Mouse (Mus musculus) embryonic fibroblast, embryonic 13.5 days (primary cell): ENCODE data around the gene Ceacam1. TPM values are rescaled to one million over a fixed set of nuclear protein-coding genes. Genes with fewer than 3 reads are reported as not detected.
"Not testable (repeated sequence)": the region's sequence is repeated elsewhere in the genome, so short reads cannot be mapped to it uniquely, and the experiment has no call there.

ENCODE experiments used
- H3K27ac ChIP-seq: 2 replicates; pipeline ENCODE4 v1.5.1; 2012; ENCODE audit warnings: low read length, control low read depth, inconsistent platforms; ENCODE audit not compliant: insufficient read depth
- H3K4me1 ChIP-seq: 2 replicates; pipeline ENCODE4 v1.6.1; 2011; ENCODE audit warnings: low read length; ENCODE audit not compliant: control insufficient read depth, insufficient read depth
- H3K4me3 ChIP-seq: 2 replicates; pipeline ENCODE4 v1.5.1; 2011; ENCODE audit warnings: mild to moderate bottlenecking, control low read depth, low read length; ENCODE audit not compliant: insufficient read depth
- CTCF ChIP-seq: IDR thresholded peaks from 2 replicates; pipeline ENCODE4 v1.5.1; 2011; ENCODE audit warnings: mild to moderate bottlenecking, control low read depth, low read length, moderate library complexity, borderline replicate concordance; ENCODE audit not compliant: insufficient read depth
- POLR2A ChIP-seq: IDR thresholded peaks from 2 replicates; pipeline ENCODE4 v1.6.1; 2011; ENCODE audit warnings: low read depth, mild to moderate bottlenecking, control low read depth, low read length, moderate library complexity
- polyA plus RNA-seq: library from polyadenylated mRNA; stranded (reverse); fragments of >200 nt; gene quantifications from 2 replicates; pipeline ENCODE4 v1.2.4, GENCODE M21; 2011; ENCODE audit warnings: low read depth; ENCODE audit not compliant: missing spikeins, insufficient read length

Gene Ceacam1
- polyA plus RNA-seq, 1 experiment: not detected

DNA sequence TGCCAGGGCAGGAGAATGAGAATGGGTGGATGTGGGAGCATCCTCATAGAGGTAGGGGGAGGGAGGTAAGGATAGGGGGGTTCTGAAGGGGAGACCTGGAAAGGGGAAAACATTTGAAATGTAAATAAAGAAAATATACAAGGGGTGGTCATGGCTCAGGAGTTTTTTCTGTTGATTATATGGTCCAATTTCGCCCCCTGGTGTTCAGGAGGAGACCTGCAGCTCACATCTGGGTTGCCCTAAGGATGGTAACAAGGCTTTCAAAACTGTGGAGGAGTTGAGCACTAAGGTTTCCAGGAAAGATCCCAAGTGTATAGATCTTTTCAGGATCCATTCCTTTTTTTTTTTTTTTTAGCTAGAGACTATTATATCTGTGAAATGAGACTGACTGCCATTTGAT lies 2.0 kb upstream of the Ceacam1 start:
- H3K4me3 ChIP-seq: no peak overlapping the region
- H3K27ac ChIP-seq: no peak overlapping the region
- TF ChIP-seq POLR2A (no peak), CTCF (no peak)

DNA sequence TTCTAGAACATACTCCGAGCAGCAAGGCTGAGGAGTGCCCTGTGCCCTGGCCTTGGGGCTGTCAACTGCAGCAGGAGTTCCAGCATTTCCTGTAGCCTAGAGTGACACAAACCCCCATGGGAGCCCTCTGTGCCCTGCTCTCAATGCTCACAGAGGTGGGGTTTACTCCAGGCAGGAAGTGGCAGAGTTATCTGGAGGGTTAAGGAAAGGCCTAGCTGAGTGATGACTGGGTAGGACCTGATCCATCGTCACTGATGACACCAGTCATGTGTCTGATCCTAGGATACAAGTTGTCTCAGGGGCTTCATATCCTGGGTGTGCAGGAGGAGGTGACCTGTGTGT lies 320 bp upstream of the Ceacam1 start:
- not testable (repeated sequence) for H3K4me3 ChIP-seq, H3K4me1 ChIP-seq, H3K27ac ChIP-seq

More for the DNA sequence above, 2.0 kb upstream of the Ceacam1 start:
- no peaks in the 10 kb centered on the region for H3K4me1 ChIP-seq

GRCm38 (mm10) chr7:25471821-25472220 lies 5.6 kb downstream of the Ceacam1 start:
- H3K4me1 ChIP-seq, H3K4me3 ChIP-seq, H3K27ac ChIP-seq: not testable (repeated sequence)

- not testable (repeated sequence) for H3K4me1 ChIP-seq, H3K27ac ChIP-seq, H3K4me3 ChIP-seq
Observed at GRCm38 (mm10) chr7:25465586-25465985, 11.8 kb downstream of the Ceacam1 start.

DNA sequence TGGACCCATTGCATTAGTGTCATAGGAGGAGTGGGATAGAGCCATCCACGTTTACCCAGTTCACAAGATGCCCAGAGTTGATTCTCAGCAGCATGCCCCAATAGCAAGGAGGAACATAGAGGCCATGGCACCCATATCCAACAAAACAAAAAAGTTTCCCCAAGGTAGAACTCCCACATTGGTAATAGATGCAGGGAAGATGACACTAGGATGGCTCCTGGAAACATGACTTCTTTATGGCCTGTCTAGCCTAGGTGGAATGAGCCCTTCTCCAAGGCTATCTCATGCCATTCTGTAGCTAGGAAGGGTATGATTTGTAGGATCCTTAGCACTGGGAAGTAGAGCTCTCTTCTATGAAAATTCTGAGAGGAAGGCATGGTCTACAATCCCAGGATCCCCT lies 12.4 kb downstream of the Ceacam1 start:
- TF ChIP-seq POLR2A (no peak), CTCF (no peak)
- Histone ChIP-seq H3K4me1 (no peaks in the 10 kb centered on the region), H3K27ac (no peak overlapping the region), H3K4me3 (no peak overlapping the region)

GRCm38 (mm10) chr7:25462033-25462337 lies 15.4 kb downstream of the Ceacam1 start:
- H3K4me3 ChIP-seq, H3K27ac ChIP-seq, H3K4me1 ChIP-seq: not testable (repeated sequence)

DNA sequence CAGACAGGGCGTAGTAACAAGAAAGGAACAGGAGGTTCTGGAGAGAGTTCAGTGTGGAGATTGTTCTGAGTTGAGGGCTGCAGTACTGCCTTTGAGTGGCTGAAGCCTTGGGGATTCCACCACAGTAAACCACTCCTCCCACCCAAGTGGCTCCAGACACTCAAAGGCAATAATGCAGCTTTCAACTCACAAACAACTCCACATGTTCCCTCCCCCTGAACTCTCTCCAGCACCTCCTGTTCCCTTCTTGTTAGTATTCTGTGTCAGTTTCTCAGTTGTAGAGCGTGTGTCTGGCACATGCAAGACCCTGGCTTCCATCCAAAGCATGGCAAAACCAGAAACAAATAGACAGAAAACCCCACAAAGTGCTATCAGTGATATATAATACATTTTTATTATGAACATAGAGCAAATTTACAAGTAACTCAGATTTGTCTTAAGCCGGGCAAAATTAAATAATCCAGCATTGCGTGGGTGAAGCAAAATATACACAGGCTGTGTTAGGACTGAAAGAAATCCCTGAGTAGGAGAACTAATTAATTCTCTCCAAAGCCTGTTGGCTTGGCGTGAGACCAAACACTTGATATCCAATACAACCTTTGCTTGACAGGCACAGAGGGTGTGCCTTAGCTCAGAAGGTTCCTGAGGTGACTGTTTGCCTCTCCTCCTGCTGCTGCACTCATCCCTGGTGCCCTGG lies 15.9 kb downstream of the Ceacam1 start:
- H3K4me1 ChIP-seq, H3K4me3 ChIP-seq, H3K27ac ChIP-seq: not testable (repeated sequence)

GRCm38 (mm10) chr7:25452103-25452502 lies 25.3 kb downstream of the Ceacam1 start:
- TF ChIP-seq POLR2A: no peak
- no peak for TF ChIP-seq CTCF
- no peaks in the 10 kb centered on the region for H3K4me1 ChIP-seq
- H3K27ac ChIP-seq: no peak overlapping the region
- H3K4me3 ChIP-seq: no peak overlapping the region

GRCm38 (mm10) chr7:25449913-25450890 lies 27.2 kb downstream of the Ceacam1 start:
- no peak overlapping the region for H3K4me3 ChIP-seq
- H3K4me1 ChIP-seq: no peaks in the 10 kb centered on the region
- TF ChIP-seq POLR2A (no peak), CTCF (no peak)
- no peak overlapping the region for H3K27ac ChIP-seq

DNA sequence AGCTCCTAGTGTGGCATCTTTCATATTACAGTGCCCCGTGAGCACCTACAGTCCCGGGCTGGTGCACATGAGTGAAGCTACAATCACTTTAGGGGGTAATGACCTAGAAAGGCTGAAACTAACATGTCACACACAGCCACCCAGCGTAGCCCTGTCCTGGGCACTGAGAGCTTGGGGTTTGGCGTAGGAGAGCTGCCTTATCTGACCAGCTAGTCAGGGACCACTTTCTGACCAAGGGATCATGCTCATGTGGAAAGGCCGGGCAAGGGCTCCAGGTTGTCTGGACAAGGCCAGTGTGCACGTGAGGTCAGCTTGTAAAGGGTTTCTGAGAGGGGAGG lies 36.6 kb downstream of the Ceacam1 start:
- H3K4me1 ChIP-seq: no peaks in the 10 kb centered on the region; the same call in 1 of the 2 replicates
- no peak overlapping the region for H3K27ac ChIP-seq
- H3K4me3 ChIP-seq: no peak overlapping the region
- no peak for TF ChIP-seq POLR2A
- no peak for TF ChIP-seq CTCF

- Histone ChIP-seq H3K27ac (no peak overlapping the region), H3K4me1 (no peaks in the 10 kb centered on the region; the same call in 1 of the 2 replicates), H3K4me3 (no peak overlapping the region)
- TF ChIP-seq CTCF (no peak), POLR2A (no peak)
Observed at GRCm38 (mm10) chr7:25439978-25440815, 37.2 kb downstream of the Ceacam1 start.
